ENCODE assay signal across 15 mouse cellular contexts in the genomic region with DNA sequence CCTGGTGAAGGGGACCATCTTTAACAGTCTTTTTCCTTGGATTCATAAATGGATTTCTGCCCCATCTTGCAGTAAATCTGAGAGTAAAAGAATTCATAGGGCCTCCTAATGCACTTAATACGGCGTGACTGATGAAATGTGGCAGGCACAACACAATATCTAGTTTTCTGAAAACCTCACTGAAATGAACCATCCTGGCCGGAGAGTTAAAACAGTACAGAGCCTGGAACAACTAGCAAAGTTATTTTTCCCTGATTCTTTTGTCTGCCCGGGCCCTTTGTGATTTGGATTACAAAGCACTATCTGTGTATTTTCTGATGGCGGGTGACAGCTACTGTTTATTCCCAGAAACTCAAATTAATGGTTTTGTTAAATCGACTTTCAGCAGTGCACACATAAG.
DNase-seq lines count a peak whose midpoint lies in the region; ATAC-seq lines count a peak whose summit lies in the region.
"Had no signal": no experiment of that assay in that cellular context is flagged by ENCODE, and none has a peak within 500 bp of the region (broad histone marks: within the 10 kb centered on the region; RNA-seq: fewer than 3 reads in every experiment).

No protein-coding gene starts in this region.

- peaks cover 24% of the 10 kb centered on the region for H3K4me1 ChIP-seq in forebrain, embryonic 13.5 days
- peaks cover 7% of the 10 kb centered on the region for H3K4me1 ChIP-seq in forebrain, embryonic 16.5 days (replicated peaks; ENCODE audit: control insufficient read depth, insufficient read depth, low read length)
- H3K4me1 ChIP-seq in embryonic facial prominence, embryonic 14.5 days (ENCODE audit: control insufficient read depth, insufficient read depth, low read length) = peaks cover 3% of the 10 kb centered on the region; the same call in 1 of the 2 replicates
- peaks cover 10% of the 10 kb centered on the region for H3K4me1 ChIP-seq in midbrain, embryonic 11.5 days (ENCODE audit: control insufficient read depth, insufficient read depth, low read length)

- H3K27ac ChIP-seq in forebrain, embryonic 13.5 days = 0 out of 2 replicates have a peak overlapping the region, but pooled peaks have one; percentile 2
- no peak overlapping the region for H3K27ac ChIP-seq in forebrain, embryonic 16.5 days (ENCODE audit: low read length)
- H3K27ac ChIP-seq in embryonic facial prominence, embryonic 14.5 days (replicated peaks; ENCODE audit: low read depth, low read length) = no peak overlapping the region
- H3K27ac ChIP-seq in midbrain, embryonic 11.5 days (ENCODE audit: low read depth, low read length) = peak overlapping the region; percentile 35; the same call in 1 of the 2 replicates

- no peaks in the 10 kb centered on the region for H3K9me3 ChIP-seq in forebrain, embryonic 13.5 days (replicated peaks)
- no peaks in the 10 kb centered on the region for H3K9me3 ChIP-seq in forebrain, embryonic 16.5 days (ENCODE audit: control insufficient read depth, low read length)
- no peaks in the 10 kb centered on the region for H3K9me3 ChIP-seq in embryonic facial prominence, embryonic 14.5 days (ENCODE audit: control insufficient read depth, low read length)
- no peaks in the 10 kb centered on the region for H3K9me3 ChIP-seq in midbrain, embryonic 11.5 days (ENCODE audit: control insufficient read depth, low read length)

- ATAC-seq in forebrain, embryonic 13.5 days = no peak
- no peak for ATAC-seq in forebrain, embryonic 16.5 days
- ATAC-seq in embryonic facial prominence, embryonic 14.5 days (ENCODE audit: low read depth) = 0 out of 2 replicates have a peak, but pooled peaks have one; percentile 22
- peak; percentile 38 for ATAC-seq in midbrain, embryonic 11.5 days (ENCODE audit: low FRiP score)

- no peaks in the 10 kb centered on the region for H3K27me3 ChIP-seq in forebrain, embryonic 13.5 days
- H3K27me3 ChIP-seq in forebrain, embryonic 16.5 days (replicated peaks; ENCODE audit: control insufficient read depth, insufficient read depth, low read length) = no peaks in the 10 kb centered on the region
- no peaks in the 10 kb centered on the region for H3K27me3 ChIP-seq in embryonic facial prominence, embryonic 14.5 days (replicated peaks; ENCODE audit: control insufficient read depth, insufficient read depth, low read length)
- H3K27me3 ChIP-seq in midbrain, embryonic 11.5 days (ENCODE audit: control insufficient read depth, insufficient read depth, low read length) = no peaks in the 10 kb centered on the region

- no peak overlapping the region for H3K4me2 ChIP-seq in forebrain, embryonic 13.5 days
- no peak overlapping the region for H3K4me2 ChIP-seq in forebrain, embryonic 16.5 days (ENCODE audit: low read length)
- H3K4me2 ChIP-seq in embryonic facial prominence, embryonic 14.5 days (ENCODE audit: low read depth, low read length) = no peak overlapping the region
- 0 out of 2 replicates have a peak overlapping the region, but pooled peaks have one; percentile 4 for H3K4me2 ChIP-seq in midbrain, embryonic 11.5 days

- WGBS in forebrain, embryonic 13.5 days = 36% methylated on average over 6 of the region's 6 CpGs
- 36% methylated on average over 6 of the region's 6 CpGs for WGBS in forebrain, embryonic 16.5 days
- 48% methylated on average over 6 of the region's 6 CpGs for WGBS in embryonic facial prominence, embryonic 14.5 days
- WGBS in midbrain, embryonic 11.5 days = 43% methylated on average over 6 of the region's 6 CpGs

- no peak overlapping the region for H3K9ac ChIP-seq in forebrain, embryonic 13.5 days
- H3K9ac ChIP-seq in forebrain, embryonic 16.5 days (replicated peaks; ENCODE audit: low read depth, low read length) = no peak overlapping the region
- H3K9ac ChIP-seq in embryonic facial prominence, embryonic 14.5 days (ENCODE audit: low read depth, low read length) = no peak overlapping the region
- no peak overlapping the region for H3K9ac ChIP-seq in midbrain, embryonic 11.5 days (ENCODE audit: low read length)

- H3K4me3 ChIP-seq in forebrain, embryonic 13.5 days = no peak overlapping the region
- H3K4me3 ChIP-seq in forebrain, embryonic 16.5 days (replicated peaks; ENCODE audit: low read length) = no peak overlapping the region
- H3K4me3 ChIP-seq in embryonic facial prominence, embryonic 14.5 days (ENCODE audit: low read depth, low read length) = no peak overlapping the region
- H3K4me3 ChIP-seq in midbrain, embryonic 11.5 days (ENCODE audit: low read depth, low read length) = no peak overlapping the region
- H3K4me3 ChIP-seq: erythroblast, embryonic 14.5 days had no signal

- peak; percentile 61 for DNase-seq in embryonic facial prominence, embryonic 14.5 days (ENCODE audit: low spot score)
- DNase-seq in midbrain, embryonic 11.5 days (ENCODE audit: low spot score, missing footprints) = peak; percentile 90
- peak; percentile 62 for DNase-seq in retina, postnatal 1 day
- no peak for DNase-seq in left cerebral cortex, adult 8-10 months (ENCODE audit: low spot score in 2 of 2)
- no peak for DNase-seq in adrenal gland, postnatal 10 days
- DNase-seq: cerebellum, adult 9-11 months; gastrocnemius, postnatal 10 days; heart, adult 18-20 months; kidney, adult 18-20 months; kidney, postnatal 14 days; spleen, adult 18-20 months; thymus, postnatal 36 days had no signal

- no peaks in the 10 kb centered on the region for H3K36me3 ChIP-seq in forebrain, embryonic 13.5 days (ENCODE audit: poor library complexity, severe bottlenecking)
- no peaks in the 10 kb centered on the region for H3K36me3 ChIP-seq in forebrain, embryonic 16.5 days (ENCODE audit: control insufficient read depth, insufficient read depth)
- H3K36me3 ChIP-seq in embryonic facial prominence, embryonic 14.5 days (ENCODE audit: control insufficient read depth, insufficient read depth, low read length) = no peaks in the 10 kb centered on the region
- no peaks in the 10 kb centered on the region for H3K36me3 ChIP-seq in midbrain, embryonic 11.5 days (ENCODE audit: control insufficient read depth, insufficient read depth, low read length)

Comparison
In these comparisons a context has a peak if more than half of its experiments do, and no peak if none do; other contexts are left out.
1. H3K27ac ChIP-seq: peak in forebrain, embryonic 13.5 days (single experiment) and midbrain, embryonic 11.5 days (single experiment); none in forebrain, embryonic 16.5 days (single experiment) and embryonic facial prominence, embryonic 14.5 days (single experiment).
2. ATAC-seq: peak in embryonic facial prominence, embryonic 14.5 days (single experiment) and midbrain, embryonic 11.5 days (single experiment); none in forebrain, embryonic 13.5 days (single experiment) and forebrain, embryonic 16.5 days (single experiment).
3. DNase-seq: peak in embryonic facial prominence, embryonic 14.5 days (single experiment), midbrain, embryonic 11.5 days (single experiment) and retina, postnatal 1 day (single experiment); none in left cerebral cortex, adult 8-10 months (0 of 2) and adrenal gland, postnatal 10 days (single experiment).